Mouse (Mus musculus): ENCODE data around the gene Mllt1. TPM values are rescaled to one million over a fixed set of nuclear protein-coding genes. Genes with fewer than 3 reads are reported as not detected.

Mllt1 gene
- polyA plus RNA-seq, 1 experiment from 2014 or later = 27.2 TPM

DNA sequence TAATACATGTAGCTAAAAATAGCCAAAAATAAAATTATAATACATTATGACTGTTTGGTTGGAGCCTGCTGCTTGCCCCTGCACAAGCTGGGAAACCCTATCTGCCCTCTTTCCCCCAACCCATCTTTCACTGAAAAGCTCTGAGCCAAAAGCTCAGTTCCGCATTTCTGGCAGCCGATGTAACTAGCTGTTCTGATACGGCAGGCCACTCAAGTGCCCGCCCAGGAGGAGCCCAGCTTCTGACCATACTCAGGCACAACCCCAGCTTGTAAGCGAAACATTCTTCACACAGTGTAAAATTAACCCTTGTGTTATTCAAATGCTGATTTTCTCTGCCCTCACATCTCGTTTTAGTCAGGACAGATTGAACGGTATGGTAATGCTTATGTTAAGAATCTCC lies 76.3 kb downstream of the Mllt1 start:
- H3K9ac ChIP-seq (replicated peaks; ENCODE audit: low read length) = no peak overlapping the region
- no peaks in the 10 kb centered on the region for H3K4me1 ChIP-seq (ENCODE audit: control insufficient read depth, insufficient read depth, low read length)
- 67% methylated on average over 7 of the region's 7 CpGs for WGBS
- no peak overlapping the region for H3K27ac ChIP-seq (replicated peaks; ENCODE audit: low read depth, low read length)
- H3K36me3 ChIP-seq (replicated peaks; ENCODE audit: control insufficient read depth, insufficient read depth, low read depth, low read length) = no peaks in the 10 kb centered on the region
- no peak overlapping the region for H3K4me3 ChIP-seq (ENCODE audit: low read depth, low read length)
- H3K4me2 ChIP-seq (ENCODE audit: low read depth, low read length) = no peak overlapping the region
- ATAC-seq (replicated peaks; ENCODE audit: insufficient number of reproducible peaks, low FRiP score, low TSS enrichment, low read depth) = no peak
- no peaks in the 10 kb centered on the region for H3K27me3 ChIP-seq (ENCODE audit: control insufficient read depth, insufficient read depth, low read length)
- H3K9me3 ChIP-seq (replicated peaks; ENCODE audit: control insufficient read depth, low read length) = no peaks in the 10 kb centered on the region
- DNase-seq (ENCODE audit: low spot score) = no peak

DNA sequence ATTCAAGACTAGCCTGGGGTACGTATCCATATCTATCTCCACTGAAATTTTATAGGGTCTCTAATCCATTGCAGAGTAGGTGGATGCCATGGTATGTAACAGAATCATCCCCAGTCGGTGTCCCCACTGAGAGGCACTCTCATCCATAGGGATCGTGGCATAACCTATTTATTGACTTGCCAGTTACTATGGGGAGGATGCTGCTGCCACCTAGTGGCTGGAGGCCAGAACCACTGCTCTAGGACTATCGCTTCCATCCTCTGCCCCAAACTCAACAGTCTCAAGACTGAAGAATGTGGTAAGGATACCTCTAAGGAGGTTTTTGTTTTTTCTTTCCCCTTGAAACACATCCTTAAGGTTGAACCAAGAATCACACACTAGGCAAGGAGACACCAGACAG lies 77.0 kb downstream of the Mllt1 start:
- Histone ChIP-seq H3K4me3 (ENCODE audit: low read depth, low read length) (no peak overlapping the region), H3K27ac (replicated peaks; ENCODE audit: low read depth, low read length) (no peak overlapping the region), H3K9me3 (replicated peaks; ENCODE audit: control insufficient read depth, low read length) (no peaks in the 10 kb centered on the region), H3K27me3 (ENCODE audit: control insufficient read depth, insufficient read depth, low read length) (no peaks in the 10 kb centered on the region), H3K9ac (replicated peaks; ENCODE audit: low read length) (no peak overlapping the region), H3K4me2 (ENCODE audit: low read depth, low read length) (no peak overlapping the region), H3K4me1 (ENCODE audit: control insufficient read depth, insufficient read depth, low read length) (no peaks in the 10 kb centered on the region), H3K36me3 (replicated peaks; ENCODE audit: control insufficient read depth, insufficient read depth, low read depth, low read length) (no peaks in the 10 kb centered on the region)
- ATAC-seq (replicated peaks; ENCODE audit: insufficient number of reproducible peaks, low FRiP score, low TSS enrichment, low read depth) (no peak), DNase-seq (ENCODE audit: low spot score) (peak; percentile 73)
- WGBS = 52% methylated on average over 4 of the region's 4 CpGs

DNA sequence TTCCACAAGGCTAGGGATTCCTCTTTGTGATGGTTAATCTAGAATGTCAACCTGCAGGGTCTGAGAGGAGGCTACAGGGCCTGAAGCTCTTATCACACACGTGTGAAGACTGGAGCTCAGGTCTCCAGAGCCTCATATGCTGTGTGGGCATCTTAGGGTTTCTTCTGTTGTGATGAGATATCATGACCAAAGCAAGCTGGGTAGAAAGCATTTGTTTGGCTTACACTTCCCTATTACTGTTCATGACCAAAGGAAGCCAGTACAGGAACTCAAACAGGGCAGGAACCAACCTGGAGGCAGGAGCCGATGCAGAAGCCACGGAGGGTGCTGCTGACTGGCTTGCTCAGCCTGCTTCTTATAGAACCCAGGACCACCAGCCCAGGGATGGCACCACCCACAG lies 79.8 kb downstream of the Mllt1 start:
- no peaks in the 10 kb centered on the region for H3K4me1 ChIP-seq (ENCODE audit: control insufficient read depth, insufficient read depth, low read length)

DNA sequence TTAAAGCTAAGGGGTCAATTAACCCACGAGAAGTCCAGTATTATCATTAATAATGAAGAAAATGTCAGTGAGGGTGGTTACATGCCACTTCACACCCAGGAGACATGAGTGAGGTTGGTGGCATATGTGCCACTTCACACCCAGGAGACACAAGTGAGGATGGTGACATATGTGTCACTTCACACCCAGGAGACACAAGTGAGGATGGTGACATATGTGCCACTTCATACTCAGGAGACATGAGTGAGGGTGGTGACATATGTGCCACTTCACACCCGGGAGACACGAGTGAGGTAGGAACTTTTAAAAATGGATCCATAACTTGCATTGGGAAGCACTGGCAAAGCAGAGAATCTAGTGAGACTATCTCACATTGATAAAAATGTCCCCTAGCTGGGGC lies 84.0 kb downstream of the Mllt1 start:
- H3K27ac ChIP-seq (replicated peaks; ENCODE audit: low read depth, low read length) = no peak overlapping the region
- no peaks in the 10 kb centered on the region for H3K27me3 ChIP-seq (ENCODE audit: control insufficient read depth, insufficient read depth, low read length)
- no peak overlapping the region for H3K4me2 ChIP-seq (ENCODE audit: low read depth, low read length)
- DNase-seq (ENCODE audit: low spot score) = no peak
- ATAC-seq (replicated peaks; ENCODE audit: insufficient number of reproducible peaks, low FRiP score, low TSS enrichment, low read depth) = no peak
- H3K9me3 ChIP-seq (replicated peaks; ENCODE audit: control insufficient read depth, low read length) = no peaks in the 10 kb centered on the region
- H3K4me1 ChIP-seq (ENCODE audit: control insufficient read depth, insufficient read depth, low read length) = no peaks in the 10 kb centered on the region
- no peaks in the 10 kb centered on the region for H3K36me3 ChIP-seq (replicated peaks; ENCODE audit: control insufficient read depth, insufficient read depth, low read depth, low read length)
- no peak overlapping the region for H3K9ac ChIP-seq (replicated peaks; ENCODE audit: low read length)
- WGBS = 84% methylated on average over 3 of the region's 3 CpGs
- no peak overlapping the region for H3K4me3 ChIP-seq (ENCODE audit: low read depth, low read length)

More for the DNA sequence above, 79.8 kb downstream of the Mllt1 start:
- Histone ChIP-seq H3K36me3 (replicated peaks; ENCODE audit: control insufficient read depth, insufficient read depth, low read depth, low read length) (no peaks in the 10 kb centered on the region), H3K9ac (replicated peaks; ENCODE audit: low read length) (no peak overlapping the region), H3K4me2 (ENCODE audit: low read depth, low read length) (no peak overlapping the region), H3K27ac (replicated peaks; ENCODE audit: low read depth, low read length) (no peak overlapping the region), H3K4me3 (ENCODE audit: low read depth, low read length) (no peak overlapping the region), H3K9me3 (replicated peaks; ENCODE audit: control insufficient read depth, low read length) (no peaks in the 10 kb centered on the region), H3K27me3 (ENCODE audit: control insufficient read depth, insufficient read depth, low read length) (no peaks in the 10 kb centered on the region)
- WGBS = 70% methylated on average over 3 of the region's 3 CpGs
- ATAC-seq (replicated peaks; ENCODE audit: insufficient number of reproducible peaks, low FRiP score, low TSS enrichment, low read depth) (no peak), DNase-seq (ENCODE audit: low spot score) (no peak)

DNA sequence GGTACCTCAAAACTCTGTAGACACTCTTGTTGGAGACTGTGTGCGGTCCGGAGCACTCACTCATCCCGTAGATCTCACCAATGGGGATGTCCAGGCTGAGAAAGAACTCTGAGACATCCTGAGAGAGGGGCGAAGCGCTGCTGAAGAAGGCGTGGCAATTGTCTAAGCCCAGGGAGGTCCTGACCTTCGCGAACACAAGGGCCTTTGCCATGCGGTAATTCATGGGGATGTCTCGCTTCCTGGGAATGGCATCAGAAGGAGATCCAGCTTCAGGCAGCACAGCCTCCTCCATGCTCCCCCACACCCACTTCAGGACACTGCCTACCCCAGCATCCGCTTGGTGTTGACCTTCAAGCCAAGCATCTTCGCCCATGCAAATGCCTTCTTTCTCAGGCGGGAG lies 85.5 kb downstream of the Mllt1 start:
- no peaks in the 10 kb centered on the region for H3K27me3 ChIP-seq (ENCODE audit: control insufficient read depth, insufficient read depth, low read length)
- no peak overlapping the region for H3K27ac ChIP-seq (replicated peaks; ENCODE audit: low read depth, low read length)
- H3K9me3 ChIP-seq (replicated peaks; ENCODE audit: control insufficient read depth, low read length) = no peaks in the 10 kb centered on the region
- no peak overlapping the region for H3K4me3 ChIP-seq (ENCODE audit: low read depth, low read length)
- 79% methylated on average over 13 of the region's 13 CpGs for WGBS
- H3K36me3 ChIP-seq (replicated peaks; ENCODE audit: control insufficient read depth, insufficient read depth, low read depth, low read length) = no peaks in the 10 kb centered on the region
- DNase-seq (ENCODE audit: low spot score) (no peak), ATAC-seq (replicated peaks; ENCODE audit: insufficient number of reproducible peaks, low FRiP score, low TSS enrichment, low read depth) (no peak)
- H3K4me1 ChIP-seq (ENCODE audit: control insufficient read depth, insufficient read depth, low read length) = no peaks in the 10 kb centered on the region
- H3K9ac ChIP-seq (replicated peaks; ENCODE audit: low read length) = no peak overlapping the region
- no peak overlapping the region for H3K4me2 ChIP-seq (ENCODE audit: low read depth, low read length)

DNA sequence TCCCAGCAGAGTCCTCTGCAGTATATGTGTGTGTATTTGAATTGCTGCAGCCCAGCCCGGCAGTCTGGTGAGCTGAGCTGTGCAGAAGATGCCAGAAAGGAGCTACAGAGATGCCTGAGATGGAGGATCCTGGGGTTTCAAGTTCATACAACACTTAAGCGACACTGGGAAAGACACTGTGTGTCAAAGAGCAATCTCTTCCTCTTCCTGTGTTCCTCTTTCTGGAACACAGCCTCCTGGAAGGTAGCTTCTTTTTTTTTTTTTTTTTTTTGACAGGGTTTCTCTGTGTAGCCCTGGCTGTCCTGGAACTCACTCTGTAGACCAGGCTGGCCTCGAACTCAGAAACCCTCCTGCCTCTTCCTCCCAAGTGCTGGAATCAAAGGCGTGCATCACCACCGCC lies 86.4 kb downstream of the Mllt1 start:
- no peak overlapping the region for H3K9ac ChIP-seq (replicated peaks; ENCODE audit: low read length)
- no peak for ATAC-seq (replicated peaks; ENCODE audit: insufficient number of reproducible peaks, low FRiP score, low TSS enrichment, low read depth)
- H3K27ac ChIP-seq (replicated peaks; ENCODE audit: low read depth, low read length) = no peak overlapping the region
- H3K36me3 ChIP-seq (replicated peaks; ENCODE audit: control insufficient read depth, insufficient read depth, low read depth, low read length) = no peaks in the 10 kb centered on the region
- no peaks in the 10 kb centered on the region for H3K9me3 ChIP-seq (replicated peaks; ENCODE audit: control insufficient read depth, low read length)
- H3K4me1 ChIP-seq (ENCODE audit: control insufficient read depth, insufficient read depth, low read length) = no peaks in the 10 kb centered on the region
- no peak for DNase-seq (ENCODE audit: low spot score)
- H3K4me2 ChIP-seq (ENCODE audit: low read depth, low read length) = no peak overlapping the region
- 84% methylated on average over 5 of the region's 5 CpGs for WGBS
- no peaks in the 10 kb centered on the region for H3K27me3 ChIP-seq (ENCODE audit: control insufficient read depth, insufficient read depth, low read length)
- H3K4me3 ChIP-seq (ENCODE audit: low read depth, low read length) = no peak overlapping the region

DNA sequence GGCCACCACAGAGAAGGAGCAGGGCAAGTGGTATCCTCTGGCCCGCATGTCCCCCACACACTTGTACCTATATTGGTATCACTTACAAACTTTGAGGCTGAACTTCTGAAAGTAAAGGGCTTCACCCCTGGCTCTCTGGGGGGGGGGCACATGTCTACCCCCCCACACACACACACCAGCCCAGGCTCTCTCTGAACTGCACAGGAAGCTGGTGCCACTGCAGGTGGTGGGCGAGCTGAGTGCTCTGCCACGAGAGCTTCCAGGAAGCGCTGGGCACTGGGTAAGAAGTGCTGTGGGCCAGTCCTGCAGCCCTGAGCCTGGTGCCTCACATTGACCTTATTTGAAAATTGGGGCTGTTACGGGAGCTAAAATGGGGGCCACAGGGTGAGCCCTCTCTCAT lies 91.5 kb downstream of the Mllt1 start:
- no peak for DNase-seq (ENCODE audit: low spot score)
- H3K4me3 ChIP-seq (ENCODE audit: low read depth, low read length) = no peak overlapping the region
- H3K4me1 ChIP-seq (ENCODE audit: control insufficient read depth, insufficient read depth, low read length) = no peaks in the 10 kb centered on the region
- H3K9ac ChIP-seq (replicated peaks; ENCODE audit: low read length) = no peak overlapping the region
- WGBS = 78% methylated on average over 5 of the region's 5 CpGs
- ATAC-seq (replicated peaks; ENCODE audit: insufficient number of reproducible peaks, low FRiP score, low TSS enrichment, low read depth) = no peak
- no peak overlapping the region for H3K4me2 ChIP-seq (ENCODE audit: low read depth, low read length)
- H3K9me3 ChIP-seq (replicated peaks; ENCODE audit: control insufficient read depth, low read length) = no peaks in the 10 kb centered on the region
- H3K27ac ChIP-seq (replicated peaks; ENCODE audit: low read depth, low read length) = no peak overlapping the region
- no peaks in the 10 kb centered on the region for H3K27me3 ChIP-seq (ENCODE audit: control insufficient read depth, insufficient read depth, low read length)
- no peaks in the 10 kb centered on the region for H3K36me3 ChIP-seq (replicated peaks; ENCODE audit: control insufficient read depth, insufficient read depth, low read depth, low read length)
